Mouse (Mus musculus) regulatory T cell (primary cell): ENCODE measurements around the gene Gabpb2.

ENCODE experiments used
- in situ Hi-C: fragments of 300-600 bp; cut with MboI, MseI; formaldehyde crosslinking; loops from one replicate; pipeline ENCODE4 v1.15.1; 2025; ENCODE audit warnings: high pct_unique_total_duplicates

Gene Gabpb2

DNA sequence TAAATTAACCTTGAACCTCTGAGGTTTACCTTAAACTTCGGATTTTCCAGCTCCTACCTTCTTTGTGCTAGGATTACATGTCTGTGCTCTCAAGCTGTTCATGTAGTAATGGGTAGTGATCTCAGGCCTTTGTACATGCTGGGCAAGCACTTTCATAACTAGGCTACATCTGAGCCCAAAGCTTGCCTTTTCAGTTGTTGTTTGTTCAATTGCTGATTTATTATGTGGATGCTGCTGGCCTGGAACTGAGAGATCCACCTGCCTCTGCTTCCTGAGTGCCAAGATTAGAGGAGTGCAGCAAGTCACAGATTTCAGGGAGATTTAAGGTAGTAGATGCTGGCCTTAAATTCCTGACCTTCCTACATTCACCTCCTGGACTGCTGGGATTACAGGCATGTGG, 18.6 kb downstream of the Gabpb2 start:
- in situ Hi-C loops, result no loop called here

DNA sequence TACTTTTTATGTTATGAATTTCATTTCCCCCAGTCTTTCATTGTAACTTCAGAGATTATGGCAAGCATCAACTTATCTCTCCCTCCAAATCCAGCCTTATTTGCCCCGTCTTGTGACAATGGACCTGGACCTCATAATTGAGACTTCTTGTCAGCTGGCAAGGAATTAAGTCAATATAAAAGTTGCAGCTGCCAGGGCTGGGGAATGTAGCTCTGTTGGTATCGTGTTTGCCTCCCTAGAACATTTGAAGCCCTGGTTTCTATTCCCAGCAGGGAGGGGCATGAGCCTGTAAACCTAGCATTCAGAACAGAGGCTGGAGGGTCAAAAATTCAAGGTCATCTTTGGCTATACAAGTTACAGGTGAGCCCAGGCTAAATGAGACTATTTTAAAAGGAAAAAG, 21.9 kb downstream of the Gabpb2 start:
- in situ Hi-C loops, result no loop called here

DNA sequence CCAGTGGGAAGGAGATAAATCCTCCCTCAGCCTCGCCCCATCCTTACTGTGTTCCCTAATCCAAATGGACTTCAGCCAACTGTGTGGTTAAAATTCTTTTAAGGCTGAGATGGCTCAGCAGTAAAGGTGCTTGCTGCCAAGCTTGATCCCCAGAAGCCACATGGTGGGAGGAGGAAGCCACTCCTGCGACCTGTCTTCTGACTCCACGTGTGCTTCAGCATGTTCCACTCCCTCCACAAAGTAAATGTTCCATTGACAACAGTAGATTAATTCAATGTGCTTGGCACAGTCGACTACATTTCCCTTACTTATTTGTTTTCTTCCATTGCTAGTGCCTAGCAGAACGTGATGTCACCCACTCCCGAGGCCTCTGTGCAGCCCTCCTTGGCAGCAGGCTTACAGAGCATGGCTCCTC, 23.0 kb downstream of the Gabpb2 start:
- in situ Hi-C loops, result no loop called here

DNA sequence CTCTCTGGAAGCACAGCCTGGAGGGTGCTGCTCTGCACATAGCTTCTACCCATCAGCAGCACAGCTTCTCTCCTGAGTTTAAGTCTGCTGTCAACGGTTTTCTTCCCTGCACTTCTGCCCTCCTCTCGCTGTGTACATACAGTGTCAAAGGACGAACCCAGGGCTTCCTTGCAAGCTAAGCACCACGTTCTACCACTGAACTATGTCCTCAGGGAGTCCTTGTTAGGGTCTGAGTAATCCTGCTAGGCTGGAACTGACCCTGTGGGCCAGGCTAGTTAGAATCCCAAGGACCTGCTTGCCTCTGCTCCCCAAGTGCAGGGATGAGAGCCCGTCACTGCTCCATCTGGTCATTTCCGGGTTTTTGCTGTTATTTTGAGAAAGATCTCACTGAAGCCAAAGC, 30.8 kb downstream of the Gabpb2 start:
- in situ Hi-C loops, result no loop called here

DNA sequence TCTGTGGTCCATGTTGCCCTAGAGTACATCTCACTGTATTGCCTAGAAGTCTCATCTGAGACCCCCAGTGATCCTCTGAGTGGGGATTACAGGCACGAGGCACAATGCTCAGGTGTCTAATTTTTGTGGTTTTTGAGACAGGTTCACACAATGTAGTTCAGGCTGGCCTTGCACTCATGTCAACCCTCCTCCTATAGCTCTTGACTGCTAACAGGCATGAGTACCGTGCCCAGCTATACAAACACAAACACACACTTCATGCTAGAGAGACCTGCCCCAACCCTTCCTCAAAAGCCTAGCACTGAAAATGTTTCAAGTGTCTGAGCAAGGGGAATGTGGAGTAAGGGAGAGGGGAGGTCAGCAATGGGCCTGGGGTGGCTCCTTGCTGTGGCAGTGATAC, 31.6 kb downstream of the Gabpb2 start:
- in situ Hi-C loops, result no loop called here

DNA sequence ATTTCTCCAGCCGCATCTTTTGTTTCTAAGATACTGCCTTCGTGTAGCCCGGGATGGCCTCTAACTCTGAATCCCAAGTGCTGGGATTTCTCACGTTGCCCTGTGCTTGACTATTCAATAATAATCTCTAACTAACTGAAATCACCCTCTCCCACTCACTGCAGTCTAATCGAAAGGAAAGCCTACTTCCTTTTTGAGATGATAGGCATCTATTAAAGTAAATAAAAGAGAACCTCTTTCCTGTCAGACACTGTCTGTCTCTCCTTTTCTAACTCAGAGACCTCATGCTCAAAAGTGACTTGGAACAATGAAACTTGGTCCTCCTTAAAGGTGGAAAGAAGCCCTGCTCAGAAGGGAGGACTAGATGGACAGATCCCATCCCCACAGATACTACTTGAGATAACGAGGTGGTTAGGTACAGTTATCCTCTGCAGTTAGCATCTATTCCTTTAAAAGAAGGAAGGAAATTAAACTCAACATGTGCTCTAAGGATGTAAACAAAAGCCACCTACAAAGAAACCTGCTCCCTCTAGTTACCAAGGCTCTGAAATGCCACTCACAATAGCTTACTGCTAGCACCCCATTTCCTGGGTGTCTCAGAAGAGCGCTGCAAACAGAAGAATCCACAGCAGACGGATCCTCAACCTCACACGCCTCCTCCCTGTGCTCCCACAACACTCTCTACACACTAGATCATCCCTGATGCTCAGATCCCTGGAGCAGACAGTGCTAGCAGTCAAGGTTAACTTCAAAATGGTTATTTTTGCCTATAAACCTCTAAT, 32.7 kb downstream of the Gabpb2 start:
- in situ Hi-C loops, result no loop called here

DNA sequence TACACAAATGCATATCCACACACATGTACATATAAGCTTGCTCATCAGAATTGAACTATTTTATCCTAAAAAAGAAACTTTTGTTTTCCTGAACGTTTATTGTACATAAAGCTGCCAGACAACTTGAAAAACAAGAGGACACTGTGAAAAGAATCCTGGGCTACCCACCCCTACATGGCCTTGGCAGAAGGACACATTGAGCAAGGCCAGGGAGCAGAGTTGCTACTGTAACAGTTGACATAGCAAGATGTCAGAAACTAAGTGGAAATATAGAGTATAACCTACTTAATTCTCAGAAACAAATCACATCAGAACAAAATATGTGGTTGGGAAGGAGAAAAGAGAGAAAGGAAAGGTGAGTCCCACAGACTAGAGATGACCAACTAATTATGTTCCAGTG, 35.9 kb downstream of the Gabpb2 start:
- in situ Hi-C loops, result no loop called here

DNA sequence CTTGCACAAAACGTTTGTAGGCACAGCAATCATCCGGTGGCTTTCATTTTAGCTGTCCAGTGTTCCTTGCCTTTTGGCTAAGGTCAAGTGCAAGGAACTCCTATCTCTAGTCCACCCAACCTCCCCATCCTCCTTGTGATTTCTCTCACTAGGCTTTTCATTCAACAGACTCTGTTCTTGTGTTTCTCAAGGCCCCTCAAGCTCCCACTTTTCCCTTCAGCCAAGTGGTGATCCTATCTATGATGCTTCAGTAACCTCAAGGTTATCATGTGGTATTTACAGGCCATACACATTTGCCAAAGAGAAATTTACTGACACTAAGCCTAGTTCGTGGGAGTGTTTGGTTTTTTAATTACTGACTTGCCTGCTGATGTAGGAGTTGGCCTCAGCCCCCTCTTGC, 37.8 kb downstream of the Gabpb2 start:
- in situ Hi-C loops, result no loop called here

DNA sequence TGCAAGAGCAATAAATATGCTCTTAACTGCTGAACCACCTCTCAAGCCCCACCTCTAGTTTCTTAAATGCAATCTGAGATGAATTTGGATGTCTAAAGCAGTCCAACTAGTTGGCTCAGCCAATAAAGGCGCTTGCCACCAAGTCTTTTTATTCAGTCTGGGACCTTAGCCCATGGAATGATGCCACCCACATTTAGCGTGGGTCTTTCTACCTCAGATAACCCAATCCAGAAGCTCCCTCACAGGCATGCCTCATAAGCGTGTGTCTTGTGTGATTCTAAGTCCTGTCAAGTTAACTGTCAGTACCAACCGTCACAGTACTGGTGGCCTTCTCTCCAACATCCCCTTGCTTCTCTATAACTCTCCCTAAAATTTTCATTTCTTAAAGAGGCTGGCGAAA, 38.8 kb downstream of the Gabpb2 start:
- in situ Hi-C loops, result no loop called here

DNA sequence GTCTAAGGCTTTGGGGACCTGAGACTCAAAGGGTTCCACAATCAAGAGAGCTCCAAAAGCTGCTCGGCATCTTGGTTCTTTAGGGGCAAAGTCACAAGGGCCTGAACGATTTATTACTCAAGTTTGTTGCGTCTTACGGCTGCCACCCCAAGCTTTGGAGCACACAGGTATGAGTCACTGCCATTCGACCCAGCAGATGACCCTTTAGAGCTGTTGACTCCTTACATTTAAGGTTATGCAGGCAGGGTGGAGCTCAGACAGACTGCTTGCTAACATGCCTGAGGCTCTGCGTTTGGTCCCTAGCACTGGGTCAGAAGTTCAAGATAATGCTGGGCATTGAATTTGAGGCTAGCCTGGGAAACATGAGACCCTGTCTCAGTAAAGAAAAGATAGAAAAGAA, 40.1 kb downstream of the Gabpb2 start:
- in situ Hi-C loops, result no loop called here

DNA sequence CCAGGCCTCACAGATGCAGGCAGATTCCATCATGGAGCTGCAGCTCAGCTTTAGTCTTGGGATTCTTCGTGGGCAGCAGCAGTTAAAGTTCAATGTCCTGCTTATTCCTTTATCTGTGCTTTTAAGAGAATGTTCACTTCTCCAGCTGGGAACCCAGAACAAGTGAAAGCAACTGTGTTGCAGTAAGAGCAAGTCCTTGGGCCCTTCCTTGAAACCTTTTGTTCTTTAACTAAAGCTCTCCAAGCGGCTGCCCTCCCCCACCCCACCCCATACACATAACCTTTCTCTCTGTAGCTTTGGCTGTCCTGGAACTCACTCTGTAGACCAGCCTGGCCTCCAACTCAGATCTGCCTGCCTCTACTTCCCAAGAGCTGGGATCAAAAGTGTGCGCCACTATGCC, 41.2 kb downstream of the Gabpb2 start:
- in situ Hi-C loops, result no loop called here

DNA sequence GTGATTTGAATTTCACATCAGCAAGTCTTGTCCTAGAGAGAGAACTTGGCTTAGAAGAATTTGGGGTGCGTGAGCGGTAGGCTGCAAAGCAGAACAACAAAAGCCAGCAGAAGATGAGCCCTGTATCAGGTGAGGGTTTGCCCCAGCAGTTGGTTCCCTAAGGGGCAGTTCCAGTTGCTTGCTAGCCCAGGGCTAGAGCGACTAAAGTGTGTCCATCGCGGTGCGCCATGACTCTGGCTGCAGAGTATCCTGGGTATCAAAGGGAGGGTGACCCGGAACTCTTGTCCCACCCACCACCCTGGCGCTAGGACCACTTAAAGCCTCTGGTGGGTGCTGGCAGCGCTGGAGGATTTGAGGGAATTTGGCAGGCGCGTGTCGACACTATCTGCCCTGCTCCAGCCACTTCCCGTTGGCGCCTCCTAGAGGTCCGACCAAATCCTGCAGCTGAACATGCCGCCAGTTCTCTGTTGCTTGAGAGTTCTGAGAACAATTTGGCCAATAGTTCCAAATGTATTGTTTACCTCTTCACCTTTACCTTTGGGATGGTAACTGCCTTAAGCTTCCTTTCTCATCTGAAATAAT, 43.6 kb downstream of the Gabpb2 start:
- in situ Hi-C loops, result no loop called here

DNA sequence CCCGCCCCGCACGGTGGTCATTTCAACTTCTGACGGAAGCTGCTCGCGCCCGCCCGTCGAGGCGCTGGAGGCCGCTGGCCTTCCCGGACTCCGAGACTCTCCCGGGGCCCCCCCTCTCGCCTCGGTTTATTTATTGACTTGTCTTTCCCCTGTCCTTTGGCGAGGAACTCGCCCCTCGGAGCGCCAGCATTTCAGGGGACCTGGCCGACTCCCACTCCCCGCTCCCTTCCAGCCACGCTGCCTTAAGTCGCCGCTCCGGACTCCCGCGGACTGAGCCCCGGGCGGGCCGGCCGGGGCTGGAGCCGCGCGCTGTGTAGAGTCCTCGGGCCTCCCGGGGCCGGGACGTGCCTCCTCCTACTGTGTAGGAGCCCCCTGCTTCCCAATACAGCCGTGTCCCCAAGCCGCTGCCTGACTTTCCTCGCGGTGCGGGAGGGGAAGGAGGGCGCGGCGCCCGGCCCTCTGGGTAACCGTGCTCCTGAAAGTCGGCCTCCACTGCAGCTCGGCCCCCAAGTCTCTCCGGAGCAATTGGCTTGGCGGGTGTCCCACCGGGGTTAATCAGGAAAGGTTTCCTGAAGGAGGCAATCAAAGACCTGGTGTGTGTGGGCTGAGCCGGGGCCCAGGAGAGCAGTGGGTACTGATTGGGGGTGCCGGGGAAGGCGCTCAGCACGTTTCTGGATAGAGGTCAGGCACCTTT, 44.3 kb downstream of the Gabpb2 start:
- in situ Hi-C loops, result no loop called here

DNA sequence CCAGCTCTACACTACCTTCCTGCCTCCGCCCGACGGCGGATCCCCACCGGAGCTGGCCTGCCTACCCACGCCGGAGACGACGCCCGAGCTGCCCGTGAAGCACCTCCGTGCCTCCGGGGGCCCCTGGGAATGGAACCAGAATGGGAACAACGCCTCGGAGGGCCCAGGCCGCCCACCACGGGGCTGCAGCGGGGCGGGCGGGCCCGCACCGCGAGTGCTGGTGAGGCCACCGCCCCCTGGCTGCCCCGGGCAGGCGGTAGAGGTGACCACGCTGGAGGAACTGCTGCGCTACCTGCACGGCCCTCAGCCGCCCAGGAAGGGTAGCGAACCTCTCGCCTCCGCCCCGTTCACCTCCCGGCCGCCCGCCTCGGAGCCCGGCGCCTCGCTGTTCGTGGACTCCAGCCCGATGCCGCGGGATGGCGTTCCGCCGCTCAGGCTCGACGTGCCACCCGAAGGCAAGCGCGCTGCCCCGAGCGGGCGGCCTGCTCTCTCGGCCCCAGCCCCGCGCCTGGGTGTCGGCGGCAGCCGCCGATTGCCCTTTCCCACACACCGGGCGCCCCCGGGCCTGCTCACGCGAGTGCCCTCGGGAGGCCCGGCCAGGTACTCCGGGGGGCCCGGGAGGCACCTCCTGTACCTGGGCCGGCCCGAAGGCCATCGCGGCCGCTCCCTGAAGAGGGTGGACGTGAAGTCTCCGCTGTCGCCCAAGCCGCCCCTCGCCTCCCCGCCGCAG, 45.0 kb downstream of the Gabpb2 start:
- in situ Hi-C loops, result no loop called here

DNA sequence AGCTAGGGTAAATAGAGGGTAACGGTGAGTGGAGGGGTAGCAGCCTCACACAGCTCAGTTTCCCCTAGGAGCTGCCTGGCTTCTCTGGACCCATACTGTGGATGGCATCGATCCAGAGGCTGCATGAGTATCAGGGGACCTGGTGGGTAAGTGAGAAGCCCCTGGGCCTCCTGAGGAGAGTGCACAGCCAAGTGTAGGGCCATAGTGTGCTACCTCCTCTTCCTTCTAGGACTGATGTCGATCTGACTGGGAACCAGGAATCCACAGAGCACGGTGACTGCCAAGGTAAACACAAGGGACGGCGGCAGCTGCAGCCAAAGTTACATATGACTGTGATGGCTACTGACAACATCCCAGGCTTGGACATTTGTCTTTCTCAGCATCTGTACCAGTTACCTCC, 46.6 kb downstream of the Gabpb2 start:
- in situ Hi-C loops, result no loop called here

DNA sequence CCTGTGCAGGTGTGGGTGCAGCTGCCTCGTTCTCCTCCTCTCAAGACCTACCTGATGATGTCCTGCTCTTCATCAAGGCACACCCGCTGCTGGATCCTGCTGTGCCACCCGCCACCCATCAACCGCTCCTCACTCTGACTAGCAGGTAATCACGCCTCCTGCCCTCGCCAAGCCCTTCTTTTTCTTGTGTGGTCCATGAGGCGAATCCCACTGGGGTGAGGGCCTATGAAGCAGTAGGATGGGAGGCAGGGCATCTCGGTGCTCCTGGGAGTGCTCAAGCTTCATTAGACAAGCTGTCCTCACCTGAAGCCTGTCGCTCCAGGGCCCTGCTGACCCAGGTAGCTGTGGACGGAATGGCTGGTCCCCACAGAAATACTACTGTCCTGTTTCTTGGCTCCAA, 47.7 kb downstream of the Gabpb2 start:
- in situ Hi-C loops, result no loop called here

DNA sequence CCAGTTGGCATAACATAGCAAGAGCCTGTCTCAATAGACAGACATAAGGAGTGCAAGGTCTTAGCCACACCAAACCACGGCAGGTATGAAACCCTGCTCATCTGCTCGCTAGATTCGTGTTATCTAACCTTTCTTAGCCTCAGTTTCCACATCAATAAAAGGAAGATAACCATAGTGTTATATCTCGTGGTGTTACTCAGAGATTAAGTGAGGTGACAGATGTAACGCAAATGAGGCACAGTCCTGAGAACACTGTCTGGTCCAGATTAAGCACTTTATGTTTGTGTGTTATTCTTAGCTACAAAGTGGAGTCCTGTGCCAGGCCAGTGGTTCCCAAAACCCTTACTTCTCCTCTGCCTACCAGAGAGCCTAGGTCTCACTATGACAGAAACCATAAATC, 52.9 kb downstream of the Gabpb2 start:
- in situ Hi-C loops, result loop anchor here (5.0 kb wide), 1 partner anchor 62 kb away; the partner anchor contains the start of gene Cdc42se1

DNA sequence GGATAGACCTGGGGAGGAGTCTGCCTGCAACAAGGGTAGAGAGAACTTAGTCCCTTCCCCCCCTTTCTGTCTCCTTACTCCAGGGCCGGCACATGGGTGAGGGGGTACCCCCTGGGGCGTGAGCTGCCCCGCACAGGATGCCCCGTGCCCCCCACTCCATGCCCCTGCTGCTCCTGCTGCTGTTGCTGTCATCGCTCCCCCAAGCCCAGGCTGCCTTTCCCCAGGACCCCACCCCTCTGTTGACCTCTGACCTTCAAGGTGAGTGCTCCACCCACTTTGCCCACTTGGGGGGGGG, 53.5 kb downstream of the Gabpb2 start:
- in situ Hi-C loops, result loop anchor here (5.0 kb wide), 1 partner anchor 63 kb away; the partner anchor contains the start of gene Cdc42se1

DNA sequence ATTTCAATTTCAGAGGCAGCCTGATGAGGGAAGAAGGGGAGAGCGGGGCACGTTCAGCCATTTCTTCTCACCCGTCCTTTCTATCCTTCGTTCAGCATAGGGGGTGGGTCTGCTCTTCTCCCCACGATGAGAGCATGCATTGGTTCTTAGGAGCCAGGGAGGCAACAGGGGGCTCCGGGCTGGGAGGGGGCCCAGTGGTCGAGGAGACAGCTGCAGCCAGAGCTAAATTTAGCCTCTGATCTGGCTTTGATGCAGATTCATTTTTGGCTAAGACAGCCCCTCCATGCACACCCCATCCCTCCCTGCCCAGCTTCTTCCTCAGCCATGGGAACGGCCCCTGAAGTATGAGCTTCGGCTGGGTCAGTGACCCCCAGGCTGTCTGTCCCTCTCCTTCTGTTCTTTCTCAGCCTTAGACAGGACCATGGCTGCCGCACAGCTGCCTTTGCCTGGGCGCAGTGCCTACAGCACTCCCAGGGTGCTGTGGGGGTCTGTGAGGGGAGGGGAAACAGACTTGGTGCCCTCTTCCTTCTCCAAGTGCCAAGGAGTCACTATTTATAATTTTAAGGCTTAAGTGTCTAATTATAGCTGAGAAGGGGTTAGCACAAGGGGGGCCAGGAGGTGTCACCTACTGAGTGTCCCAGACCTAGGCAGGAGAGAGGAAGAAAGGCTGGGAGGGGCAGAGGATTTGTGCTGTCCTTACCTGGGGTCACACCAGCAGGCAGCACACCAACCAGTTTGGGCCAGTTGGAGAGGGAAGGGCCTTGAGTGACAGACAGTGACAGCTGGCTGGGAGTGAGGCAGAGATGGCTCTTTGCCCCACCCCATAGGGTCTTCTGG, 54.1 kb downstream of the Gabpb2 start:
- in situ Hi-C loops, result loop anchor here (5.0 kb wide), 1 partner anchor 64 kb away; the partner anchor contains the start of gene Cdc42se1

DNA sequence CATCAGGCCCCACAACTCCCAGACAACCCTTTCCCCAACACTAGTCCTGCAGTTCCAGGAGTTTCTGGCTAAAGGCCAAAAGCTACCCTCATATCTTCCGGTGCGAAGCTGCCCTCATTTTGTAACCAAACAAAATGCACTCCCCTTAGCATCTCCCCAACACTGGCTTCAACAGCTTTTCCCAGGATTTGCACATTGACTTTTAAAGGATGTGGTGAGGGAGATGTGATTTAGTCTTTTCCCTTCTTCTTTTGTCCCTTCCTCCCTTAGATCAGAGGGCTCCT, 55.4 kb downstream of the Gabpb2 start:
- in situ Hi-C loops, result loop anchor here (5.0 kb wide), 1 partner anchor 65 kb away; the partner anchor contains the start of gene Cdc42se1

DNA sequence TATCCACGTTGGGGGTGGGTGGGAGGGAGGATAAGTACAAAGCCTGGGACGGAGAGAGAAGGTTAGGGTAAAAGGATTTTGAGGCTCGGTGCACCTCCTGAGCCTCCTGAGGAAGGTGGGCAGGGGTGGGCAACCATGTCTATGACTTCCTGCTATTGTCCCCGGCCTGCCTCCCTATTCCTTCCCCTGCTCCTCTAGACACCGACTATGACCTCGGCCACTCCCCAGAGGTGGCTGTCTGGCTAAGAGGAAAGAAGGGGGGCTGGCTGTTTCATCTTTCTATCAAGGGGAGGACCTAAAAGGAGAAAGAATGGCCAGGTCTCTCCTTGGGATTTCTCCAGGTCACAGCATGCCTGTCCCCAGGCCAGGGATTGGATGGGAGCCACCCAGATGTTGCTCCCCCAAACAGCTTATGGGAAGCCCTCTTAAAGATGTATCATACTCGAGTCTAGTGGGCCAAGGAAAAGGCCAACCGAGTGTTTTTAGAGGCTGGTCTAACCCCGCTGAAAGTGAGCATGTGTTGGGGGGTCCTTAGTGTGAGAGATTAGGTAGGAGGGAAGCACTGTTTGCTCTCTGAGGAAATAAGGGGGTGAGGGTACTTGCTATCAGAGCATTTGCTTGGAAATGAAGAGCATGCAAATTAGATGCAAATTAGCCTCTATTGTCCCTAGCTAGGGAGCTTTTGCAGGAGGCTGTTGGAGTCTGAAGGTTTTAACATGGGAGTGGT, 55.9 kb downstream of the Gabpb2 start:
- in situ Hi-C loops, result loop anchor here (5.0 kb wide), 1 partner anchor 66 kb away; the partner anchor contains the start of gene Cdc42se1
